Mouse (Mus musculus) T-helper 1 cell (primary cell): Measurements from ENCODE around the gene Oard1.

Experiments
- in situ Hi-C: fragments of 300-600 bp; cut with MboI, MseI; formaldehyde crosslinking; loops from one replicate; pipeline ENCODE4 v1.15.1; 2025; ENCODE audit warnings: high pct_unique_total_duplicates

Gene Oard1

GRCm38 (mm10) chr17:48407154-48407553 is 2.7 kb upstream of the Oard1 start:
- in situ Hi-C loops = loop anchor here (25.0 kb wide), 2 partner anchors 895 to 1520 kb away; partner anchors contain the start of genes Ccnd3, Taf8 and Tbcc

DNA sequence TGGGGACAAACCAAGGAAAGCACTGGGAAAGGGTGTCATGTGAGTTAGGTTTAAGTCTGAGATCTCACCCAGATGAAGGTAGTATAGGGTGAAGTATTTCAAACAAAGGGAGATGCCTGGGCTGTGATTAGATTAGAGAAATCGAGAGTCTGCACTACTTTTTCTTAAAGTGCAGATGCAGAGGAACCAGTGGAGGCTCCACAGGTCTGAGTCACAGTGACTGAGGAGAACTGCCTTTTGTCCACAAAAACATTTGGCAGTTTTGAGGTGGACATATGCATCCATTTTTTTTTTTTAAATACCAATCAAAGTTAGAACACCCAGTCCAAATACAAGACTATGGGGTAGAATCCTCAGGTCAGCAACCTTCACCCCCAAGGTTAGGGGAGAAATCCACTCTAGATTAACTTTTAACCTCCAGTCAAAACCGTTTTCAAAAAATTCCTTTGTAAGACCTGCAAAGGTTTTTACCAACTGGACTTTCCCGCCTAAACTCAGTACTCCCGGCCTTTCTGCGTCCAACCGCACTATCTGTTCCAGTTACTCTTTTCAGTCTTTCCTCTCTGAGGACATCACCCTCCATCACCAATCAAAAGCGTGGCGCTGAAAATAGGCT is 1.8 kb upstream of the Oard1 start:
- in situ Hi-C loops = loop anchor here (25.0 kb wide), 2 partner anchors 896 to 1521 kb away; partner anchors contain the start of genes Ccnd3, Taf8 and Tbcc

DNA sequence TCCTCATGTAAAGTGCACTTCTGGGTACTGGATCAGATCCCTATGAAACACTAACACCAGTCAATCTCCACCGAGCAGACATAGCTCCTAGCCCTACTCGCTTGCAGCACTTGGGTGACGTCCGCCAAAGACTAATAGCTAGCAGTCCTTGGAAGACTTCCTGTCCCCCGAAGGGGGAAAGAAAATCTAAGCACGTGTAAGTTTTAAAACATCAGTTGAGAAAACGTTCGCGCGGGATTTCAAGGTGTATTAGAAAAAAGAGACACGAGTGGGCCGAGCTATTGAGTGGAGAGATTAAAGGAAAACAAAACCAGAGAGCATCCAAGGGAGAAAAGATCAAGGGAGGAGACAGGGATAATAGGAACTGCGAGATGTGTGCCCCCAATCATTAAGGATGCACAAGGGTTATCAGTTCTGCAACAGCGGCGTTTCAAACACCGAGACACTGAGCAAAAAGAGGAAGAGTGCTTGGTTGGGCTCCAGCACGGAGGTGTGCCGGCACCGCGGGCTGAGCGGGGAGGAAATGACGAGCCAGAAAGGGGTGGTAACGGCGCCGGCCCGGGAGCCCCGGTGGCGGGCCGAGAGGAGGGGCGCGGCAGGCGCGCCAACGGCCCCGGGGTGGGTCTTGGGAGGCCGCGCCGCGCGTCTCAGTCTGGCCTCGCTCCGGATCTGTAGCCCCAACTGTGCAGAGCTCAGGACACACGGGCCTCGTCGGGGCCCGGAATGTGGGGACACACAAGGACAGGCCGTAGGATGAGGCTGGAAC is 1.1 kb upstream of the Oard1 start:
- in situ Hi-C loops = loop anchor here (25.0 kb wide), 2 partner anchors 896 to 1521 kb away; partner anchors contain the start of genes Ccnd3, Taf8 and Tbcc

DNA sequence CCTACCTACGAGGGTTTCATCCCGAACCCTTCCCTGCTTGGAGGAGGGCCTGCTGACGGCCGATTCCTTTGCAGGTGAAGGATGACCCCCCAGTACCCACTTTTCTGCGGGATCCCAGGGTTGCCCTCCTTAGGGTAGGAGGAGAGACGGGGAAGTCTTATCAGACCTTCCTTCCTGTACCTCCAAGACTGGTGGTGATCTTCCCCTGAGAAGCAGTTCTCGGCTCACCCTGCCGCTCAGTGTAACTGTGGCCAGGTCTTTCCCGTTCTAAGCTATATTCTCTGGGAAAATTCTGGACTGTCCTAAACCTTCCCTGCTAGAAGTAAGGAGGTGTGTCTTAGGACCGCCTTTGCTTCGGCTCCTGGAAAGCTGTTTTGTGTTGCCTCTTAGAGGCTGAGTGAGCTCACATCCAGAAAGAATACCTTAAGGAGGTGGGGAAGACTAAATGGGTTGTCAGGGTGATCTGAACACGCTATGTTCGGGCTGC is 528 bp downstream of the Oard1 start:
- in situ Hi-C loops = loop anchor here (25.0 kb wide), 2 partner anchors 898 to 1523 kb away; partner anchors contain the start of genes Ccnd3, Taf8 and Tbcc

GRCm38 (mm10) chr17:48411241-48411640 is 1.4 kb downstream of the Oard1 start:
- in situ Hi-C loops = loop anchor here (25.0 kb wide), 2 partner anchors 899 to 1524 kb away; partner anchors contain the start of genes Ccnd3, Taf8 and Tbcc

GRCm38 (mm10) chr17:48416011-48416410 is 6.2 kb downstream of the Oard1 start:
- in situ Hi-C loops = loop anchor here (25.0 kb wide), 2 partner anchors 904 to 1529 kb away; partner anchors contain the start of genes Ccnd3, Taf8 and Tbcc

GRCm38 (mm10) chr17:48416425-48417195 is 6.8 kb downstream of the Oard1 start:
- in situ Hi-C loops = loop anchor here (25.0 kb wide), 2 partner anchors 904 to 1529 kb away; partner anchors contain the start of genes Ccnd3, Taf8 and Tbcc

GRCm38 (mm10) chr17:48417521-48417920 is 7.7 kb downstream of the Oard1 start:
- in situ Hi-C loops = loop anchor here (25.0 kb wide), 2 partner anchors 905 to 1530 kb away; partner anchors contain the start of genes Ccnd3, Taf8 and Tbcc

DNA sequence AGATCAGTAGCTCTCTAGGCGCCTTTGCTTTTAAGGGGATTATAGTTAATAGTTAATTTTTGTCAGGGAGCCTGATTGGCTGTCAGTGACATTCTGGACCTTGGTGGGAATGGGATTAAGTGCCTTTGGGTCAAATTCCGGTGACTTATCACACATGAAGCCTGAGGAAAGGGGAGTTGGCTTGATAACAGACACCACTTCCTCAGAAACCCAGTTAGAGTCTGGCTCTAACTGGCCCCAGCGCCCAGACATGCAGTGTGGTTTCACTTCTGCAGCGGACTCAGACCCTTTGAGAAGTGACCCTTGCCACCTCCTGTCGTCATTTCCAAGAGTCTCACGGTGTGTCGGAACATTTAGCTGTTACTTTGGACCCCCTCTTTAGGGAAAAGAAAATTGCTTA is 8.4 kb downstream of the Oard1 start:
- in situ Hi-C loops = loop anchor here (25.0 kb wide), 2 partner anchors 906 to 1531 kb away; partner anchors contain the start of genes Ccnd3, Taf8 and Tbcc

GRCm38 (mm10) chr17:48418781-48419180 is 9.0 kb downstream of the Oard1 start:
- in situ Hi-C loops = loop anchor here (25.0 kb wide), 2 partner anchors 906 to 1531 kb away; partner anchors contain the start of genes Ccnd3, Taf8 and Tbcc

- in situ Hi-C loops = loop anchor here (25.0 kb wide), 2 partner anchors 907 to 1532 kb away; partner anchors contain the start of genes Ccnd3, Taf8 and Tbcc
These were observed 9.8 kb downstream of the Oard1 start for GRCm38 (mm10) chr17:48419571-48419970.

- in situ Hi-C loops = loop anchor here (25.0 kb wide), 2 partner anchors 912 to 1537 kb away; partner anchors contain the start of genes Ccnd3, Taf8 and Tbcc
These were observed 14.4 kb downstream of the Oard1 start for GRCm38 (mm10) chr17:48424237-48424636.

DNA sequence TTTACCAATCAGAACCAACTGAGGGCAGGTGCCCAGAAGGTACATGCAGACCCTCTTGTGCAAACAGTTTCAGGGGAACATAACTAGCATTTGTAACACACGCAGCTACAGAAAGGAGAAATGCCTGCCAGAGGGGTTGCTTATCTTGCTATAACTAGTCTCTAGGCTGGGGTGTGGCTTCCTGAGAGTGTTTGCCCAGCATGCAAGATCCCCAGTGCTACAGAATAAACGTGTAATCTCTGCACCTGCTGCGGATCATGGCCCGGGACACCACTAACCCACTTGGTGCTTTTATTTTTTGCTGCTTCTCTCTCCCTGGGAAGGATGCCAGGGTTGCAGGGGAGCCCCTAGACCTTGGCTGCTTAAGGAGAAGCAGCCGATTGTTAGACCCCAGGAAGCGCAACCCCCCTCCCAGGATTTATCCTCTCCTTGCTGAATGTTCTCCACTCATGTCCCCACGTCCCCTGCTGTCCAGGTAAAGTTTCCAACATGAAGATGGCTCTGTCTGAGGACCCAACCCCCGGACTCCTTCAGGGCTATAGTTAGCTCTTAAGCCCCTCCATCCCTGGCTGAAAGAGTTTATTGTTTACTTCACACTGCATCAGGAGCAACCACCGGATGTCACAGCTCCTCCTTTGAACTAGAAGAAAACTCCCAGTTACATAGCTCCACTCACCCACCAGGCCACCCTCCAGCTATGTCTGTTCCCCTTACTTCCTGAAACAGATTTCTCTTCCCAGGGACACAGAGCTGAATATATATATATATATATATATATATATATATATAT is 16.2 kb downstream of the Oard1 start:
- in situ Hi-C loops = no loop called here

DNA sequence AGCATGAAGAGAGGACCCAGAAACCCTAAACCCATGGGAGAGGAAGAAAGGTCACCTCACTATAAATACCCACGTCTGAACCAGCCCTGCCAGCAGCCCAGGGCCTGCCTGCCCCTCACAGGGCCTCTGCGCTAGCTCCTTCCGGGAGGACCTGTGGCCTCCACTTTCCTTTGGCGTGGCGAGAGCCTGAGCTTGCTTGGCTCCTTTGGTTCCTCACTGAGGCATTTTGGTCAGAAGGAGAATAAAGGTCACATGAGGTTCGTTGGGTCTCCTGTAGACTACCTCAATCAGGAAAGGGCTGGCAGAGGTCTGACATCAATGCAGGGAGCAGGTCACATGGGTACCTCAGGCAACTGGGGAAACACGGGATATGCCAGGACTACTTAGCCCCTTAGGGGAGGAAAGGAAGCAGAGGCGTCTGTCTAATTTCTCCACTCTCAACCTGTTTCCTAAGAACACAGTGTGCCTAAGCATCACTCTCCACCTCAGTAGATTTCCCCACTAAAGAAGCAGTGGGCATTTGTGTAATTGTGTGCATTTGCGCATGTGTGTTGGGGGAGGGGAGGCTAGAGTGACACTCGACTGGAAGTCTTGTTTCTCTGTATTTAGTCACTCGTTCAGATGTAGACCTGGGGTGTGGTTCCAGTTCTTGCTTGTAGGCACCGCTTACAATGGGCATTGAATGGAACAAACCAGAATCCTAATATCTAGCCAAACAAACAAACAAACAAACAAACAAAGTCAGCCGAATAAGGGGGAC is 17.4 kb downstream of the Oard1 start:
- in situ Hi-C loops = no loop called here

DNA sequence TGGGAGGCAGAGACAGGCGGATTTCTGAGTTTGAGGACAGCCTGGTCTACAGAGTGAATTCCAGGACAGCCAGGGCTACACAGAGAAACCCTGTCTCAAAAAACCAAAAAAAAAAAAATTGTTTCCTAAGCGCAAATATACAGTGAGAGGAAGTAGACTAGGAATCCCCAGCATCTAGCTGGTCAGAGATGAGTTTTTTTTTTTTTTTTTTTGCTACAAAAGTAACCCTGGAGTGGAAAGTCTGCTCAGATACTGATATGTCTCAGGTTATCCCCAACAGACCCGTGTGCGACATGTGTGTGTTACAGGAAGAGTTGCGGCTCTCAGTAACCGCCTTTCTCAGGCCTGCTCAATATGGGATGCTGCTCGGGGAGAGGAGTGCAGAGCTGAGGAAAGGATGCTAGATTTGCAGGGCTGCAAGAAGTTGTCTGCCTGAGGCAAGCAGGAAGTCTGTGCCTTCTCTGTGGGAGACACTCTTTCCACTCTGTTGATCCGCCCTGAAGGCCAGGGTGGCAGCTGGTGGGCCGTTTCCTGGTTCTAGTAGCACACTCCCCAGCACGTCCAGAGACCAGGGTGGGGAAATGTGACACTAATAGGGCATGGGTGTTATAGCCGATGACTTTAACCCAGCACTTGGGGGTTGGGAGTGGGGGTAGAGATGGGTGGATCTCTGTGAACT is 18.2 kb downstream of the Oard1 start:
- in situ Hi-C loops = no loop called here

DNA sequence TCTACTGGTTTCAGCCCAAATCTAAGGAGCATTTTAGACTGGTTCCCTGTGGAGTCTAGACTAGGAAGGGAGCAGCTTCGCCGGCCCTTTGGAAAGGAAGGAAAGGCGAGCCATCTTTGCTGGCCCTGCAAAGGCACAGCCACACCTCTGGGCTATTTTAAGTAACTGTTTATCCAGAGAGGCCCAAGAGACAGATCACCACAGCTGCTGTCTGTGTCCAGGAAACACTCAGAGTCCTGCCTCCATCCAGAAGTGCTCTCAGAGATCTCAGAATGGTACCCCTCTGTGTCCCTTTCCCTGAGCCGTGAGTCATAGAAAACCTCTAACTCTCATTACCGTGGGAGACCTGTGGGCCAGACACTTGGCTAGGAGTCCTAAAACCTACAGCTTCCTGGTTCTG is 20.6 kb downstream of the Oard1 start:
- in situ Hi-C loops = no loop called here

GRCm38 (mm10) chr17:48431054-48431453 is 21.2 kb downstream of the Oard1 start:
- in situ Hi-C loops = no loop called here

GRCm38 (mm10) chr17:48432158-48432980 is 22.6 kb downstream of the Oard1 start, which contains the start of gene Apobec2:
Gene Apobec2 (minus strand): TSS chr17:48432930.
- in situ Hi-C loops = no loop called here
